Mouse (Mus musculus) lung, embryonic 14.5 days (tissue): ENCODE data around the gene Hist1h3g. TPM values are rescaled to one million over a fixed set of nuclear protein-coding genes. Genes with fewer than 3 reads are reported as not detected.

Source experiments
- ATAC-seq: fragments of 200-750 bp; cut with Nextera tagmentation; 2 replicates; pipeline ENCODE4 v1.8.0; 2017; ENCODE audit warnings: mild to moderate bottlenecking, moderate TSS enrichment, moderate library complexity; ENCODE audit not compliant: insufficient read depth
- DNase-seq: peaks from one replicate; pipeline ENCODE4 v3.0.0-alpha.2; 2015
- H3K27ac ChIP-seq: fragments of 300-500 bp; sonication (generic); 2 replicates; pipeline ENCODE4 v1.5.1; 2014; ENCODE audit warnings: low read depth, mild to moderate bottlenecking, moderate library complexity
- H3K27me3 ChIP-seq: fragments of 300-500 bp; sonication (generic); 2 replicates; pipeline ENCODE4 v1.6.1; 2014; ENCODE audit warnings: low read length, control low read depth; ENCODE audit not compliant: insufficient read depth
- H3K36me3 ChIP-seq: fragments of 300-500 bp; sonication (generic); 2 replicates; pipeline ENCODE4 v1.6.1; 2014; ENCODE audit warnings: control low read depth; ENCODE audit not compliant: insufficient read depth
- H3K4me1 ChIP-seq: fragments of 300-500 bp; sonication (generic); 2 replicates; pipeline ENCODE4 v1.6.1; 2014; ENCODE audit warnings: antibody characterized with exemption, control low read depth; ENCODE audit not compliant: insufficient read depth
- H3K4me2 ChIP-seq: fragments of 300-500 bp; sonication (generic); 2 replicates; pipeline ENCODE4 v1.6.1; 2014; ENCODE audit warnings: mild to moderate bottlenecking
- H3K4me3 ChIP-seq: fragments of 300-500 bp; sonication (generic); 2 replicates; pipeline ENCODE4 v1.5.1; 2014; ENCODE audit warnings: low read depth, low read length
- H3K9ac ChIP-seq: fragments of 300-500 bp; sonication (generic); 2 replicates; pipeline ENCODE4 v1.6.1; 2014
- H3K9me3 ChIP-seq: fragments of 300-500 bp; sonication (generic); 2 replicates; pipeline ENCODE4 v1.6.1; 2016; ENCODE audit warnings: low read depth, low read length, control low read depth
- CTCF ChIP-seq: IDR thresholded peaks from 2 replicates; pipeline ENCODE4 v1.5.1; 2016; ENCODE audit warnings: antibody characterized with exemption, low read depth
- WGBS: fragments of 180-500 bp; shearing (Covaris S2); extraction: QIAGEN DNeasy Blood & Tissue Kit; methylation state at CpG from one replicate; pipeline ENCODE4 v1.1.7; 2014; 5-methylcytosine and 5-hydroxymethylcytosine counted together
- polyA plus RNA-seq: library from polyadenylated mRNA; unstranded; fragments of >200 nt; fragmentation: Nextera tagmentation; extraction: Ambion mirVana; gene quantifications from 2 replicates; pipeline ENCODE4 v1.2.1, GENCODE M21; 2014

Gene Hist1h3g
- polyA plus RNA-seq, 1 experiment from 2014 or later = 6.6 TPM

GRCm38 (mm10) chr13:23497656-23498321 lies 37.4 kb upstream of the Hist1h3g start:
- no peaks in the 10 kb centered on the region for H3K36me3 ChIP-seq
- no peak for TF ChIP-seq CTCF
- ATAC-seq = no peak
- H3K4me1 ChIP-seq = peaks cover 19% of the 10 kb centered on the region
- peak overlapping the region; percentile 30 for H3K4me3 ChIP-seq
- 3% methylated on average over 19 of the region's 19 CpGs for WGBS
- no peaks in the 10 kb centered on the region for H3K9me3 ChIP-seq
- peak overlapping the region; percentile 62 for H3K4me2 ChIP-seq
- no peak overlapping the region for H3K9ac ChIP-seq
- DNase-seq = peak; percentile 81
- no peak overlapping the region for H3K27ac ChIP-seq
- H3K27me3 ChIP-seq = no peaks in the 10 kb centered on the region

GRCm38 (mm10) chr13:23498653-23499052 lies 36.6 kb upstream of the Hist1h3g start:
- H3K4me2 ChIP-seq = peak overlapping the region; percentile 62
- peaks cover 19% of the 10 kb centered on the region for H3K4me1 ChIP-seq
- DNase-seq = peak; percentile 84
- WGBS = 4% methylated on average over 10 of the region's 10 CpGs
- H3K27me3 ChIP-seq = no peaks in the 10 kb centered on the region
- peak overlapping the region; percentile 17; the same call in 1 of the 2 replicates for H3K9ac ChIP-seq
- peak overlapping the region; percentile 42 for H3K27ac ChIP-seq
- no peak for TF ChIP-seq CTCF
- no peaks in the 10 kb centered on the region for H3K9me3 ChIP-seq
- no peaks in the 10 kb centered on the region for H3K36me3 ChIP-seq
- H3K4me3 ChIP-seq = peak overlapping the region; percentile 30
- peak; percentile 62 for ATAC-seq

DNA sequence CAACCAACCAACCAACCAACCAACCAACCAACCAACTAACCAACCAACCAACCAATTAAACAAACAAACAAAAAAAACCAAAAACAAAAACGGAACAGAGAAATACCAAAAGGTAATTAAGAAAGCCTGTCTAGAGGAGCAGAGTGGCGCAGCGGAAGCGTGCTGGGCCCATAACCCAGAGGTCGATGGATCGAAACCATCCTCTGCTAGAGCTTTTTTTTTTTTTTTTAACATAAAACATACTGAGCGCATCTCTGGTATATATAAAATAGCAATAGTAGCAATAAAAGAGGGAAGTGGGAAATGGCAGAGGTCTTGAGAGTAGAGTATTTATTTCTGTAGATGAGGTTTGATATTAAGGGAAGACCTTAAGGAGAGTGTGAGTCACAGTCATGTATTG lies 35.3 kb upstream of the Hist1h3g start:
- peaks cover 20% of the 10 kb centered on the region for H3K4me1 ChIP-seq
- H3K9me3 ChIP-seq = no peaks in the 10 kb centered on the region
- H3K36me3 ChIP-seq = no peaks in the 10 kb centered on the region
- TF ChIP-seq CTCF = no peak
- ATAC-seq (no peak), DNase-seq (no peak)
- 13% methylated on average over 7 of the region's 7 CpGs for WGBS
- no peak overlapping the region for H3K9ac ChIP-seq
- peak overlapping the region; percentile 62 for H3K4me2 ChIP-seq
- H3K4me3 ChIP-seq = no peak overlapping the region
- no peaks in the 10 kb centered on the region for H3K27me3 ChIP-seq
- H3K27ac ChIP-seq = no peak overlapping the region

GRCm38 (mm10) chr13:23500424-23501200 lies 34.6 kb upstream of the Hist1h3g start:
- peak overlapping the region; percentile 26 for H3K4me3 ChIP-seq
- H3K4me1 ChIP-seq = peaks cover 25% of the 10 kb centered on the region
- no peaks in the 10 kb centered on the region for H3K27me3 ChIP-seq
- no peaks in the 10 kb centered on the region for H3K9me3 ChIP-seq
- no peak overlapping the region for H3K27ac ChIP-seq
- no peaks in the 10 kb centered on the region for H3K36me3 ChIP-seq
- H3K4me2 ChIP-seq = peak overlapping the region; percentile 58
- H3K9ac ChIP-seq = no peak overlapping the region
- peak; percentile 72 for ATAC-seq
- peak; percentile 93 for DNase-seq
- WGBS = 4% methylated on average over 17 of the region's 17 CpGs
- no peak for TF ChIP-seq CTCF

- no peak for ATAC-seq
- no peak overlapping the region for H3K9ac ChIP-seq
- H3K4me3 ChIP-seq = peak overlapping the region; percentile 26
- DNase-seq = no peak
- H3K4me1 ChIP-seq = peaks cover 28% of the 10 kb centered on the region
- no peaks in the 10 kb centered on the region for H3K9me3 ChIP-seq
- 22% methylated on average over 5 of the region's 5 CpGs for WGBS
- TF ChIP-seq CTCF = no peak
- H3K27me3 ChIP-seq = no peaks in the 10 kb centered on the region
- no peaks in the 10 kb centered on the region for H3K36me3 ChIP-seq
- H3K4me2 ChIP-seq = peak overlapping the region; percentile 58
- H3K27ac ChIP-seq = no peak overlapping the region
These were observed 33.7 kb upstream of the Hist1h3g start for GRCm38 (mm10) chr13:23501511-23501910.

GRCm38 (mm10) chr13:23502031-23502567 lies 33.1 kb upstream of the Hist1h3g start:
- WGBS = 37% methylated on average over 9 of the region's 9 CpGs
- DNase-seq = no peak
- H3K4me1 ChIP-seq = peaks cover 26% of the 10 kb centered on the region

GRCm38 (mm10) chr13:23502916-23503315 lies 32.3 kb upstream of the Hist1h3g start:
- WGBS = 52% methylated on average over 4 of the region's 4 CpGs
- H3K9me3 ChIP-seq = no peaks in the 10 kb centered on the region
- no peak overlapping the region for H3K9ac ChIP-seq
- H3K27ac ChIP-seq = no peak overlapping the region
- no peaks in the 10 kb centered on the region for H3K27me3 ChIP-seq
- no peak overlapping the region for H3K4me2 ChIP-seq
- TF ChIP-seq CTCF = no peak
- DNase-seq (no peak), ATAC-seq (no peak)
- H3K4me1 ChIP-seq = peaks cover 23% of the 10 kb centered on the region
- no peak overlapping the region for H3K4me3 ChIP-seq
- no peaks in the 10 kb centered on the region for H3K36me3 ChIP-seq

More at GRCm38 (mm10) chr13:23502031-23502567, 33.1 kb upstream of the Hist1h3g start:
- ATAC-seq = no peak
- no peaks in the 10 kb centered on the region for H3K27me3 ChIP-seq
- peak overlapping the region; percentile 26 for H3K4me3 ChIP-seq
- no peak overlapping the region for H3K27ac ChIP-seq
- no peaks in the 10 kb centered on the region for H3K9me3 ChIP-seq
- H3K4me2 ChIP-seq = peak overlapping the region; percentile 58
- no peak overlapping the region for H3K9ac ChIP-seq
- TF ChIP-seq CTCF = no peak
- no peaks in the 10 kb centered on the region for H3K36me3 ChIP-seq
